Mouse (Mus musculus): ENCODE measurements around the gene Kcnc2. TPM values are rescaled to one million over a fixed set of nuclear protein-coding genes. Genes with fewer than 3 reads are reported as not detected.

Kcnc2 gene
- polyA plus RNA-seq, 1 experiment from 2014 or later: 0.39 TPM

GRCm38 (mm10) chr10:112481461-112481860 lies 210.5 kb downstream of the Kcnc2 start:
- H3K4me1 ChIP-seq (replicated peaks; ENCODE audit: control insufficient read depth, insufficient read depth, low read length): no peaks in the 10 kb centered on the region
- H3K27me3 ChIP-seq (replicated peaks; ENCODE audit: control insufficient read depth, insufficient read depth, low read length): no peaks in the 10 kb centered on the region
- no peak overlapping the region for H3K4me2 ChIP-seq (replicated peaks; ENCODE audit: low read depth)
- no peaks in the 10 kb centered on the region for H3K9me3 ChIP-seq (ENCODE audit: control insufficient read depth)
- H3K27ac ChIP-seq (ENCODE audit: low read depth, low read length): no peak overlapping the region
- no peak for ATAC-seq
- H3K4me3 ChIP-seq (ENCODE audit: low read depth, low read length): no peak overlapping the region
- 77% methylated on average over 2 of the region's 2 CpGs for WGBS
- H3K9ac ChIP-seq (ENCODE audit: low read depth, low read length): no peak overlapping the region
- no peak for TF ChIP-seq CTCF (IDR thresholded peaks at IDR 0.05; ENCODE audit: low read depth)
- H3K36me3 ChIP-seq (ENCODE audit: control insufficient read depth, insufficient read depth): no peaks in the 10 kb centered on the region

- H3K9ac ChIP-seq (ENCODE audit: low read depth, low read length): no peak overlapping the region
- no peak overlapping the region for H3K4me2 ChIP-seq (replicated peaks; ENCODE audit: low read depth)
- no peaks in the 10 kb centered on the region for H3K36me3 ChIP-seq (ENCODE audit: control insufficient read depth, insufficient read depth)
- no peak overlapping the region for H3K4me3 ChIP-seq (ENCODE audit: low read depth, low read length)
- no peak for TF ChIP-seq CTCF (IDR thresholded peaks at IDR 0.05; ENCODE audit: low read depth)
- no peaks in the 10 kb centered on the region for H3K9me3 ChIP-seq (ENCODE audit: control insufficient read depth)
- no peaks in the 10 kb centered on the region for H3K27me3 ChIP-seq (replicated peaks; ENCODE audit: control insufficient read depth, insufficient read depth, low read length)
- H3K27ac ChIP-seq (ENCODE audit: low read depth, low read length): no peak overlapping the region
- WGBS: 80% methylated on average over 9 of the region's 9 CpGs
- ATAC-seq: no peak
- no peaks in the 10 kb centered on the region for H3K4me1 ChIP-seq (replicated peaks; ENCODE audit: control insufficient read depth, insufficient read depth, low read length)
Observed at GRCm38 (mm10) chr10:112481921-112482607, 211.1 kb downstream of the Kcnc2 start.

- TF ChIP-seq CTCF (IDR thresholded peaks at IDR 0.05; ENCODE audit: low read depth): no peak
- no peaks in the 10 kb centered on the region for H3K36me3 ChIP-seq (ENCODE audit: control insufficient read depth, insufficient read depth)
- no peak overlapping the region for H3K4me2 ChIP-seq (replicated peaks; ENCODE audit: low read depth)
- H3K4me3 ChIP-seq (ENCODE audit: low read depth, low read length): no peak overlapping the region
- H3K4me1 ChIP-seq (replicated peaks; ENCODE audit: control insufficient read depth, insufficient read depth, low read length): no peaks in the 10 kb centered on the region
- no peak overlapping the region for H3K27ac ChIP-seq (ENCODE audit: low read depth, low read length)
- WGBS: 76% methylated on average over 11 of the region's 11 CpGs
- no peak overlapping the region for H3K9ac ChIP-seq (ENCODE audit: low read depth, low read length)
- ATAC-seq: no peak
- H3K27me3 ChIP-seq (replicated peaks; ENCODE audit: control insufficient read depth, insufficient read depth, low read length): no peaks in the 10 kb centered on the region
- no peaks in the 10 kb centered on the region for H3K9me3 ChIP-seq (ENCODE audit: control insufficient read depth)
Observed at GRCm38 (mm10) chr10:112484387-112485105, 213.6 kb downstream of the Kcnc2 start.

DNA sequence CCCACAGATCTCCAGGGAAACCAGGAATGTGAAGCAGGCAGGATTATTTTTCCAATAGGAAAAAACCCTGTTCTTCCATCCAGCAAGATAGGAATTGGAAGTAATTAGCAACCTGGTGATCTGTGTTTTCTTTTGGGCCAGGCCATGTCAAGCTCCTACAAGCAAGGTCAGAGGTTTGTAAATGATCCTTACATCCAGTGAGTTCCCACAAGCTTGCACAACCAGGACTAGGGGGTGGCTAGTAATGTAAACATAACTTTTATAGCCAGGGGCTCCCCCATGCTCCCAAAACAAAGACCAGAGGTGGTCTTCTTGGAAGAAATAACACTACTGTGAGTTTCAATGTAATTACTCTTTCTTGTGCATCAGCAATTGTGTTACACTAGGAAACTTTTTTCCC lies 214.9 kb downstream of the Kcnc2 start:
- H3K27me3 ChIP-seq (replicated peaks; ENCODE audit: control insufficient read depth, insufficient read depth, low read length): no peaks in the 10 kb centered on the region
- ATAC-seq: no peak
- no peak for TF ChIP-seq CTCF (IDR thresholded peaks at IDR 0.05; ENCODE audit: low read depth)
- H3K4me3 ChIP-seq (ENCODE audit: low read depth, low read length): no peak overlapping the region
- H3K9ac ChIP-seq (ENCODE audit: low read depth, low read length): no peak overlapping the region
- no peaks in the 10 kb centered on the region for H3K36me3 ChIP-seq (ENCODE audit: control insufficient read depth, insufficient read depth)
- no peaks in the 10 kb centered on the region for H3K4me1 ChIP-seq (replicated peaks; ENCODE audit: control insufficient read depth, insufficient read depth, low read length)
- no peak overlapping the region for H3K4me2 ChIP-seq (replicated peaks; ENCODE audit: low read depth)
- H3K9me3 ChIP-seq (ENCODE audit: control insufficient read depth): no peaks in the 10 kb centered on the region
- no peak overlapping the region for H3K27ac ChIP-seq (ENCODE audit: low read depth, low read length)

GRCm38 (mm10) chr10:112488751-112489150 lies 217.8 kb downstream of the Kcnc2 start:
- WGBS: 80% methylated on average over 4 of the region's 4 CpGs
- Histone ChIP-seq H3K27ac (ENCODE audit: low read depth, low read length) (no peak overlapping the region), H3K9ac (ENCODE audit: low read depth, low read length) (no peak overlapping the region), H3K36me3 (ENCODE audit: control insufficient read depth, insufficient read depth) (no peaks in the 10 kb centered on the region), H3K4me1 (replicated peaks; ENCODE audit: control insufficient read depth, insufficient read depth, low read length) (no peaks in the 10 kb centered on the region), H3K27me3 (replicated peaks; ENCODE audit: control insufficient read depth, insufficient read depth, low read length) (no peaks in the 10 kb centered on the region), H3K4me2 (replicated peaks; ENCODE audit: low read depth) (no peak overlapping the region), H3K4me3 (ENCODE audit: low read depth, low read length) (no peak overlapping the region), H3K9me3 (ENCODE audit: control insufficient read depth) (no peaks in the 10 kb centered on the region)
- no peak for ATAC-seq
- no peak for TF ChIP-seq CTCF (IDR thresholded peaks at IDR 0.05; ENCODE audit: low read depth)

Other genes with a start within 250 kb of the Kcnc2 start
- not detected in 2 replicates for gene Glipr1l1, start 210.9 kb upstream of the Kcnc2 start, polyA plus RNA-seq (2015; fragmentation: Nextera tagmentation; extraction: Ambion mirVana)
- gene Glipr1l2, start 187.8 kb upstream of the Kcnc2 start, polyA plus RNA-seq (2015; fragmentation: Nextera tagmentation; extraction: Ambion mirVana): not detected in 2 replicates
- not detected in 2 replicates for gene Glipr1l3, start 110.8 kb upstream of the Kcnc2 start, polyA plus RNA-seq (2015; fragmentation: Nextera tagmentation; extraction: Ambion mirVana)
- 0.17 TPM in 1 of 2 replicates, not detected in the other for gene Caps2, start 107.5 kb upstream of the Kcnc2 start, polyA plus RNA-seq (2015; fragmentation: Nextera tagmentation; extraction: Ambion mirVana)

Measured in intestine, postnatal 0 days (tissue).